9 mouse cellular contexts compared by ENCODE assay signal in the genomic region with DNA sequence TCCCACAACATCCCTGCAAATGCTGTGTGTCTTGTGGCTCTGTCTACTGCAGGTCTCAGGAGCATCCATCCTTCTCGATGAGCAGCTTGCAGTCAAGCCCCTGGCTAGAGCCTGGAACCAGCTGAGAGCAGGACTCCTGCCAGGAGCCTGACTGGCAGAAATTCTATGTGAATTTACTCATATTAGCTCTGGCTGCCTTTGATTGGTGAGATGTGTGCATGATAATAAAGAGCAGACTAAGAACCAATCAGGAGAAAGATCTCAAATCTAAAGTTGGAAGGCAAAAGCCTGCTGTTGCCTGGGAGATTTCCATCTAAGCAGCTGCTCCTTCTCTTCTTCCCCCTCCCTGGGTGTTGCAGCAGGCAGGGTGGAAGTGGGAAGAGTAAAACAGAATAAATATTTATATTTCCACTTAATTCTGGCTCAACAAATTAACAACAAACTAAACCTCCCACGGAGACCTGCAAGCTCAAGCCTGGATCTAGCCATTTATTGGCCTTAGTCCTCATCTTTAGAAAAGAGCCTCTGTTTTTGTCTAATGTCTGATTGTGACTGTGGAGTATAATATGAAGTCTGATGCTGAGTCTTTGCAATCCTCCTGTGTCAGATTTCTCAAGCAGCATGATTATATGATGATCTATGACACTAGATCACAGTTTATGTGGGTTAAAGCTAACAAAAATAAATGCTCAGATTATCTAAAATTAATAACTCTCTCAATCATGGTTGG.
DNase-seq lines count a peak whose midpoint lies in the region; ATAC-seq and TF ChIP-seq lines count a peak whose summit lies in the region.
"Had no signal": no experiment of that assay in that cellular context is flagged by ENCODE, and none has a peak within 500 bp of the region (broad histone marks: within the 10 kb centered on the region; RNA-seq: fewer than 3 reads in every experiment).

No protein-coding gene starts in this region.

- no peak overlapping the region for H3K27ac ChIP-seq in kidney, postnatal 0 days
- H3K27ac ChIP-seq in hindbrain, embryonic 16.5 days (ENCODE audit: low read depth, low read length), result peak overlapping the region; percentile 25; the same call in 1 of the 2 replicates

- H3K4me1 ChIP-seq in kidney, postnatal 0 days (replicated peaks; ENCODE audit: insufficient read depth, low read length), result no peaks in the 10 kb centered on the region
- H3K4me1 ChIP-seq in hindbrain, embryonic 16.5 days (ENCODE audit: control insufficient read depth, insufficient read depth, low read depth, low read length), result no peaks in the 10 kb centered on the region
- H3K4me1 ChIP-seq in lung, adult 2 months (ENCODE audit: control insufficient read depth, insufficient read depth, low read length), result no peaks in the 10 kb centered on the region

- H3K27me3 ChIP-seq in kidney, postnatal 0 days (ENCODE audit: insufficient read depth, low read length), result no peaks in the 10 kb centered on the region
- no peaks in the 10 kb centered on the region for H3K27me3 ChIP-seq in hindbrain, embryonic 16.5 days (replicated peaks; ENCODE audit: control insufficient read depth, insufficient read depth, low read length)

- no peak overlapping the region for H3K4me3 ChIP-seq in kidney, postnatal 0 days (replicated peaks; ENCODE audit: low read depth, low read length)
- peak overlapping the region; percentile 13; the same call in 1 of the 2 replicates for H3K4me3 ChIP-seq in hindbrain, embryonic 16.5 days (ENCODE audit: low read length)
- H3K4me3 ChIP-seq in lung, adult 2 months (replicated peaks; ENCODE audit: extremely low read depth, low read depth, low read length), result peak overlapping the region; percentile 28

- no peak overlapping the region for H3K4me2 ChIP-seq in kidney, postnatal 0 days (ENCODE audit: low read length)
- peak overlapping the region; percentile 18; the same call in 1 of the 2 replicates for H3K4me2 ChIP-seq in hindbrain, embryonic 16.5 days (ENCODE audit: low read length)

- H3K9ac ChIP-seq in kidney, postnatal 0 days (ENCODE audit: low read depth, low read length), result no peak overlapping the region
- H3K9ac ChIP-seq in hindbrain, embryonic 16.5 days (ENCODE audit: low read depth, low read length), result no peak overlapping the region

- peak; percentile 61 for DNase-seq in kidney, postnatal 0 days (ENCODE audit: low spot score)
- DNase-seq in kidney, adult 11 months, result no peak
- DNase-seq in cerebellum, adult 9-10 months, result peak; percentile 96
- DNase-seq in lung, adult 2 months, result no peak
- peak; percentile 70 for DNase-seq in right cerebral cortex, postnatal 25 days
- no peak for DNase-seq in thymus, postnatal 14 days
- no peak for DNase-seq in yolk sac, embryonic 10.5 days (ENCODE audit: low spot score)

- ATAC-seq in kidney, postnatal 0 days (replicated peaks; ENCODE audit: low FRiP score, low read depth), result no peak
- peak; percentile 96 for ATAC-seq in hindbrain, embryonic 16.5 days

- TF ChIP-seq POLR2A in lung, adult 2 months (IDR thresholded peaks at IDR 0.05; ENCODE audit: borderline replicate concordance, extremely low read depth, low read depth, low read length), result peak; percentile 9; the same call in 1 of the 2 replicates

- H3K9me3 ChIP-seq in kidney, postnatal 0 days (replicated peaks; ENCODE audit: low read length), result no peaks in the 10 kb centered on the region
- H3K9me3 ChIP-seq in hindbrain, embryonic 16.5 days (ENCODE audit: control insufficient read depth, low read length), result no peaks in the 10 kb centered on the region
- H3K9me3 ChIP-seq: G1E had no signal

- no peak for TF ChIP-seq CTCF in kidney, postnatal 0 days (IDR thresholded peaks at IDR 0.05; ENCODE audit: low read depth)
- TF ChIP-seq CTCF in lung, adult 2 months (IDR thresholded peaks at IDR 0.05; ENCODE audit: insufficient read depth, low read length), result no peak

- WGBS in kidney, postnatal 0 days, result 47% methylated on average over 2 of the region's 2 CpGs
- 21% methylated on average over 2 of the region's 2 CpGs for WGBS in hindbrain, embryonic 16.5 days
- WGBS in lung, adult 2 months, result 44% methylated on average over 2 of the region's 2 CpGs

- no peaks in the 10 kb centered on the region for H3K36me3 ChIP-seq in kidney, postnatal 0 days (ENCODE audit: insufficient read depth, low read length)
- H3K36me3 ChIP-seq in hindbrain, embryonic 16.5 days (ENCODE audit: control insufficient read depth, insufficient read depth, low read length), result no peaks in the 10 kb centered on the region
- H3K36me3 ChIP-seq: G1E had no signal

Comparison
In these comparisons a context has a peak if more than half of its experiments do, and no peak if none do; other contexts are left out.
1. DNase-seq: peak in kidney, postnatal 0 days (single experiment), cerebellum, adult 9-10 months (single experiment) and right cerebral cortex, postnatal 25 days (single experiment); none in kidney, adult 11 months (single experiment), lung, adult 2 months (single experiment), thymus, postnatal 14 days (single experiment) and yolk sac, embryonic 10.5 days (single experiment).